Mouse (Mus musculus) monocyte, adult 2 months (primary cell): ENCODE results near the gene Pfkfb1.

Source experiments
- DNase-seq, 2 experiments: peaks; one replicate each; pipeline ENCODE4 v3.0.0; 2022; ENCODE audit warnings: low spot score in 2 of 2, low read depth in 1 of 2

The Pfkfb1 gene

GRCm38 (mm10) chrX:150588023-150588764, at the start of gene Pfkfb1:
Gene Pfkfb1 (plus strand): TSS chrX:150588229.
- DNase-seq: peak; percentile 5 to 21

- DNase-seq: no peak
These were observed 47.9 kb upstream of the Pfkfb1 start for GRCm38 (mm10) chrX:150540111-150540510.

GRCm38 (mm10) chrX:150541684-150542083, 46.3 kb upstream of the Pfkfb1 start:
- DNase-seq: no peak

GRCm38 (mm10) chrX:150547239-150547638, 40.8 kb upstream of the Pfkfb1 start, which contains the start of gene Alas2:
Gene Alas2 (plus strand): TSS chrX:150547375.
- no peak for DNase-seq

- peak in 1 of 2 experiments; percentile 1 for DNase-seq
These were observed 38.4 kb upstream of the Pfkfb1 start for GRCm38 (mm10) chrX:150549639-150550038.

GRCm38 (mm10) chrX:150551986-150552385, 36.0 kb upstream of the Pfkfb1 start:
- no peak for DNase-seq

- no peak for DNase-seq
These were observed 34.0 kb upstream of the Pfkfb1 start for GRCm38 (mm10) chrX:150554032-150554431.

GRCm38 (mm10) chrX:150564644-150565357, 23.2 kb upstream of the Pfkfb1 start:
- DNase-seq: no peak

GRCm38 (mm10) chrX:150581921-150582320, 6.1 kb upstream of the Pfkfb1 start:
- DNase-seq: no peak

GRCm38 (mm10) chrX:150585116-150585515, 2.9 kb upstream of the Pfkfb1 start:
- DNase-seq: no peak

- no peak for DNase-seq
These were observed 1.7 kb downstream of the Pfkfb1 start, which contains the start of gene Apex2 for GRCm38 (mm10) chrX:150589696-150590095. Gene Apex2 (minus strand): TSS chrX:150589868.

GRCm38 (mm10) chrX:150593266-150594035, 5.4 kb downstream of the Pfkfb1 start:
- no peak for DNase-seq

- DNase-seq: no peak
These were observed 6.1 kb downstream of the Pfkfb1 start for GRCm38 (mm10) chrX:150594176-150594575.

GRCm38 (mm10) chrX:150595016-150595760, 7.2 kb downstream of the Pfkfb1 start:
- DNase-seq: no peak

- DNase-seq: no peak
These were observed 10.9 kb downstream of the Pfkfb1 start for GRCm38 (mm10) chrX:150598882-150599281.

GRCm38 (mm10) chrX:150636421-150636820, 48.4 kb downstream of the Pfkfb1 start:
- DNase-seq: no peak

GRCm38 (mm10) chrX:150656122-150656907, 68.3 kb downstream of the Pfkfb1 start:
- DNase-seq: no peak

GRCm38 (mm10) chrX:150656908-150657796, 69.1 kb downstream of the Pfkfb1 start, which contains the start of gene Tro:
Gene Tro (minus strand): TSS chrX:150657583.
- no peak for DNase-seq

- no peak for DNase-seq
These were observed 69.7 kb downstream of the Pfkfb1 start for GRCm38 (mm10) chrX:150657797-150658118.
